8 mouse cellular contexts compared by ENCODE assay signal in genomic region chr9:71806422-71806805, GRCm38 (mm10). TPM values are rescaled to one million over a fixed set of nuclear protein-coding genes. Genes with fewer than 3 reads are reported as not detected.
DNase-seq lines count a peak whose midpoint lies in the region; ATAC-seq and TF ChIP-seq lines count a peak whose summit lies in the region.
"Had no signal": no experiment of that assay in that cellular context is flagged by ENCODE, and none has a peak within 500 bp of the region (broad histone marks: within the 10 kb centered on the region; RNA-seq: fewer than 3 reads in every experiment).

No protein-coding gene starts in this region.

- H3K4me1 ChIP-seq in kidney, adult 2 months (ENCODE audit: control insufficient read depth, insufficient read depth, low read length) = no peaks in the 10 kb centered on the region
- H3K4me1 ChIP-seq in limb, embryonic 14.5 days (ENCODE audit: control insufficient read depth, insufficient read depth, low read length) = no peaks in the 10 kb centered on the region
- no peaks in the 10 kb centered on the region for H3K4me1 ChIP-seq in stomach, embryonic 16.5 days (ENCODE audit: control insufficient read depth, insufficient read depth, low read length)

- no peak overlapping the region for H3K27ac ChIP-seq in kidney, adult 2 months (ENCODE audit: insufficient read depth, low read depth, low read length)
- H3K27ac ChIP-seq in limb, embryonic 14.5 days (replicated peaks; ENCODE audit: low read depth, low read length) = no peak overlapping the region
- H3K27ac ChIP-seq in stomach, embryonic 16.5 days (ENCODE audit: low read length) = no peak overlapping the region

- TF ChIP-seq POLR2A in kidney, adult 2 months (IDR thresholded peaks at IDR 0.05; ENCODE audit: low read depth, low read length) = no peak
- no peak for TF ChIP-seq POLR2A in limb, embryonic 14.5 days (IDR thresholded peaks at IDR 0.05; ENCODE audit: borderline replicate concordance, extremely low read depth, insufficient read depth, insufficient read length)

- no peak overlapping the region for H3K4me3 ChIP-seq in kidney, adult 2 months (ENCODE audit: insufficient read depth, low read depth, low read length)
- H3K4me3 ChIP-seq in limb, embryonic 14.5 days (replicated peaks; ENCODE audit: low read length) = no peak overlapping the region
- H3K4me3 ChIP-seq in stomach, embryonic 16.5 days (replicated peaks; ENCODE audit: low read length) = no peak overlapping the region
- H3K4me3 ChIP-seq: myocyte had no signal

- ATAC-seq in limb, embryonic 14.5 days (ENCODE audit: low FRiP score, low read depth) = peak; percentile 60; the same call in 1 of the 2 replicates
- ATAC-seq in monocyte, adult 5-6 weeks (replicated peaks; ENCODE audit: insufficient number of reproducible peaks, low FRiP score, low TSS enrichment, poor library complexity, severe bottlenecking) = 0 out of 2 replicates have a peak, but pooled peaks have one; percentile 45
- peak; percentile 41; the same call in 1 of the 2 replicates for ATAC-seq in stomach, embryonic 16.5 days (ENCODE audit: insufficient read depth, low FRiP score)

- H3K36me3 ChIP-seq in kidney, adult 2 months (ENCODE audit: control insufficient read depth, insufficient read depth, low read length) = no peaks in the 10 kb centered on the region
- no peaks in the 10 kb centered on the region for H3K36me3 ChIP-seq in limb, embryonic 14.5 days (ENCODE audit: control insufficient read depth, insufficient read depth, low read length)
- H3K36me3 ChIP-seq in stomach, embryonic 16.5 days (ENCODE audit: control insufficient read depth, insufficient read depth, low read length) = no peaks in the 10 kb centered on the region

- peak; percentile 85 for DNase-seq in adrenal gland, adult 2 months
- DNase-seq in cerebellum, postnatal 4 days (ENCODE audit: low spot score in 2 of 2) = peak; percentile 82 to 85
- peak; percentile 59 for DNase-seq in gastrocnemius, postnatal 25 days
- peak; percentile 88 for DNase-seq in kidney, adult 2 months
- DNase-seq in limb, embryonic 14.5 days (ENCODE audit: low spot score) = peak; percentile 74

- TF ChIP-seq CTCF in kidney, adult 2 months (conservative IDR thresholded peaks at IDR 0.05; ENCODE audit: insufficient read depth, insufficient read length, low read depth, low read length) = peak; percentile 94

- no peak overlapping the region for H3K9ac ChIP-seq in limb, embryonic 14.5 days (ENCODE audit: low read depth, low read length, severe bottlenecking)
- H3K9ac ChIP-seq in stomach, embryonic 16.5 days (ENCODE audit: low read length) = no peak overlapping the region

- H3K4me2 ChIP-seq in limb, embryonic 14.5 days (replicated peaks; ENCODE audit: low read depth, low read length, severe bottlenecking) = no peak overlapping the region
- H3K4me2 ChIP-seq in stomach, embryonic 16.5 days (ENCODE audit: low read depth, low read length) = no peak overlapping the region

- no peaks in the 10 kb centered on the region for H3K27me3 ChIP-seq in kidney, adult 2 months (replicated peaks; ENCODE audit: control insufficient read depth, insufficient read depth, low read length)
- H3K27me3 ChIP-seq in limb, embryonic 14.5 days (ENCODE audit: control insufficient read depth, insufficient read depth, low read length) = no peaks in the 10 kb centered on the region
- no peaks in the 10 kb centered on the region; the same call in 1 of the 2 replicates for H3K27me3 ChIP-seq in stomach, embryonic 16.5 days (ENCODE audit: control insufficient read depth, insufficient read depth, low read length)

- 0 out of 2 replicates have a peak, but pooled peaks cover 4% of the 10 kb centered on the region for H3K9me3 ChIP-seq in limb, embryonic 14.5 days (ENCODE audit: control insufficient read depth, low read length)
- no peaks in the 10 kb centered on the region for H3K9me3 ChIP-seq in stomach, embryonic 16.5 days (replicated peaks; ENCODE audit: control insufficient read depth, low read length)

- 0% methylated on average over 2 of the region's 2 CpGs for WGBS in kidney, adult 2 months
- 2% methylated on average over 2 of the region's 2 CpGs for WGBS in limb, embryonic 14.5 days
- 1% methylated on average over 2 of the region's 2 CpGs for WGBS in stomach, embryonic 16.5 days

RNA-seq across cellular contexts. Expression of gene Cgnl1, which starts 35.0 kb away (rescaled TPM):
- total RNA-seq in adrenal gland, adult 2 months (2021) = 10 to 100 TPM; 91.4 to 99.0 TPM
- 9.6 and 10.4 TPM in 2 replicates for polyA plus RNA-seq in adrenal gland, adult 2 months (2012; rRNA removed)
- 10 to 100 TPM in 1 of 2 experiments, 1 to 10 TPM in 1; 6.6 to 12.2 TPM for total RNA-seq in gastrocnemius, postnatal 25 days (2021)
- 86.3 and 105 TPM in 2 replicates for polyA plus RNA-seq in kidney, adult 2 months (2012; rRNA removed)
- polyA plus RNA-seq in limb, embryonic 14.5 days (2012; rRNA removed) = 11.6 and 14.3 TPM in 2 replicates
- 11.8 and 12.8 TPM in 2 replicates for polyA plus RNA-seq in limb, embryonic 14.5 days (2014; fragmentation: Nextera tagmentation; extraction: Ambion mirVana)
- total RNA-seq in monocyte, adult 5-6 weeks (2017) = 0.32 to 1.9 TPM in 2 of 3 replicates, not detected in the other
- polyA plus RNA-seq in stomach, embryonic 16.5 days (2015; fragmentation: Nextera tagmentation; extraction: Ambion mirVana) = 9.4 and 10.5 TPM in 2 replicates
